Mouse (Mus musculus) bone marrow, adult 2 months (tissue): ENCODE measurements around the gene Cdc16.

Experiments
- CTCF ChIP-seq: fragments of 200-500 bp; IDR thresholded peaks from 2 replicates; pipeline ENCODE4 v1.5.1; 2011; ENCODE audit warnings: low read length, control low read depth; ENCODE audit not compliant: control insufficient read depth, insufficient read depth
- POLR2A ChIP-seq: fragments of 200-500 bp; IDR thresholded peaks from 2 replicates; pipeline ENCODE4 v1.6.1; 2011; ENCODE audit warnings: low read depth, mild to moderate bottlenecking, control low read depth, low read length, borderline replicate concordance; ENCODE audit not compliant: control insufficient read depth

DNA sequence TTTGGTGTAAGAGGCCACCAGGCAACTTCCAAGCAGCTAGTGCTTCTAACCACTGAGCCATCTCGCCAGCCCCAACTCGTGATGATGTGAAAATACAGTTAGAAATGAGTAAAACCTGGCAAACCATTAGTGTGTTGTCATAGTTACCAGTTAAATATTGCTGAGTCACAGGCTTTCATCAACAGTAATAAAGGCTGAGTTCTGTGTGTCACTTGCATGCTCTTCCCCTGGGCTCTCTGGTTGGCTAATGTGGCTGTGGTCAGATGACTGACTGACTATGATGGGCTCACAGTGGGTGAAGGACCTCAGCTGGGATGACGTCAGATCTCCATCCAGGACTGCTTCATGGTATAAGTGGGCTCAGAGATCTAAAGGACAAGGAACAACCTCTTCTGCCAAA is 23.1 kb downstream of the Cdc16 start:
- TF ChIP-seq POLR2A (no peak), CTCF (no peak)
